Mouse (Mus musculus) hindlimb bud, embryonic 11.5 days (tissue): ENCODE measurements around the gene Col11a2.
A peak's percentile ranks its signal among the peaks of the same experiment; 100 is the strongest.

ENCODE experiments used
- DNase-seq: peaks from one replicate; pipeline ENCODE4 v3.0.0-alpha.2; 2012; ENCODE audit warnings: low read depth, low spot score; ENCODE audit errors: extremely low spot score

Gene Col11a2

GRCm38 (mm10) chr17:34025756-34026151 is 13.5 kb upstream of the Col11a2 start:
- DNase-seq, result no peak

GRCm38 (mm10) chr17:34026221-34026620 is 13.0 kb upstream of the Col11a2 start:
- DNase-seq, result no peak

- DNase-seq, result no peak
Observed at GRCm38 (mm10) chr17:34026917-34027655, 12.2 kb upstream of the Col11a2 start.

GRCm38 (mm10) chr17:34027656-34028223 is 11.5 kb upstream of the Col11a2 start, which contains the start of gene H2-Ke6:
Gene H2-Ke6, minus strand, starts transcription at chr17:34028060.
- DNase-seq, result peak; percentile 80

- no peak for DNase-seq
Observed at GRCm38 (mm10) chr17:34028501-34029149, 10.6 kb upstream of the Col11a2 start.

GRCm38 (mm10) chr17:34029150-34029889 is 9.9 kb upstream of the Col11a2 start:
- DNase-seq, result no peak

- DNase-seq, result no peak
Observed at GRCm38 (mm10) chr17:34029890-34030595, 9.2 kb upstream of the Col11a2 start.

- DNase-seq, result no peak
Observed at GRCm38 (mm10) chr17:34030861-34031326, 8.3 kb upstream of the Col11a2 start.

- peak; percentile 93 for DNase-seq
Observed at GRCm38 (mm10) chr17:34031465-34032173, 7.6 kb upstream of the Col11a2 start, which contains the start of the genes Slc39a7 and Rxrb. Gene Slc39a7, minus strand, starts transcription at chr17:34031682. Gene Rxrb, plus strand, starts transcription at chr17:34031812.

GRCm38 (mm10) chr17:34032174-34032632 is 7.0 kb upstream of the Col11a2 start:
- no peak for DNase-seq

GRCm38 (mm10) chr17:34032806-34033205 is 6.4 kb upstream of the Col11a2 start:
- DNase-seq, result no peak

GRCm38 (mm10) chr17:34033441-34033840 is 5.8 kb upstream of the Col11a2 start:
- DNase-seq, result no peak

- DNase-seq, result no peak
Observed at GRCm38 (mm10) chr17:34034064-34034463, 5.2 kb upstream of the Col11a2 start.

- no peak for DNase-seq
Observed at GRCm38 (mm10) chr17:34035517-34035916, 3.7 kb upstream of the Col11a2 start.

- DNase-seq, result no peak
Observed at GRCm38 (mm10) chr17:34036647-34037046, 2.6 kb upstream of the Col11a2 start.

- DNase-seq, result no peak
Observed at GRCm38 (mm10) chr17:34037241-34037640, 2.0 kb upstream of the Col11a2 start.

GRCm38 (mm10) chr17:34038440-34038839 is 797 bp upstream of the Col11a2 start:
- DNase-seq, result no peak

GRCm38 (mm10) chr17:34039562-34040450 is 569 bp downstream of the Col11a2 start:
- DNase-seq, result no peak

GRCm38 (mm10) chr17:34045941-34046340 is 6.7 kb downstream of the Col11a2 start:
- DNase-seq, result no peak
